Mouse (Mus musculus) liver, adult 2 months (tissue): ENCODE data around the gene Gcm1.

Experiments used
- CTCF ChIP-seq: fragments of 200-500 bp; IDR thresholded peaks from 2 replicates; pipeline ENCODE4 v1.5.1; 2011; ENCODE audit warnings: low read depth, low read length, control low read depth
- POLR2A ChIP-seq: fragments of 200-500 bp; IDR thresholded peaks from 2 replicates; pipeline ENCODE4 v1.6.1; 2011; ENCODE audit warnings: low read length, control low read depth; ENCODE audit not compliant: insufficient read depth; ENCODE audit errors: extremely low read depth

DNA sequence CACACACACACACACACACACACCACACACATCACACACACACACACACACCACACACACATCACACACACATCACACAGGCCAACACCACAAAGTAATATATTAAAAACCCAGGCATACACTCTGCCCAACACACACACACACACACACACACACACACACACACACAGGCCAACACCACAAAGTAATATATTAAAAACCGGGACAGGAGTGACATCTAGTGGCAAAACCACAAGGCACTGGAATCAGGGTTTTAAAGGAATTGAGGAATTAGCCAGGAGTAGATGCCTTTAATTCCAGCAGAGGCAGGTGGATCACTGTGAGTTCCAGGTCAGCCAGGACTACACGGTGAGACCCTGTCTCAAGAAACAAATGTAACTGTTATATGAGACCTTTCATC is 26.5 kb downstream of the Gcm1 start:
- TF ChIP-seq CTCF (no peak), POLR2A (no peak)
